Mouse (Mus musculus) ES-E14 (cell line): ENCODE data around the gene Mlst8. TPM values are rescaled to one million over a fixed set of nuclear protein-coding genes. Genes with fewer than 3 reads are reported as not detected.
A peak's percentile ranks its signal among the peaks of the same experiment; 100 is the strongest.

ENCODE experiments used
- DNase-seq: peaks from one replicate; pipeline ENCODE4 v3.0.0-alpha.2; 2013; ENCODE audit warnings: low read depth, low spot score
- H3K27ac ChIP-seq: 2 replicates; pipeline ENCODE4 v1.5.1; 2012; ENCODE audit warnings: low read depth, mild to moderate bottlenecking, low read length, moderate library complexity, mixed read lengths; ENCODE audit not compliant: poor library complexity, insufficient read depth, severe bottlenecking
- H3K36me3 ChIP-seq: 2 replicates; pipeline ENCODE4 v1.6.1; 2012; ENCODE audit warnings: mild to moderate bottlenecking, low read length, moderate library complexity, mixed read lengths; ENCODE audit not compliant: control insufficient read depth, poor library complexity, insufficient read depth, severe bottlenecking
- H3K4me1 ChIP-seq, 2 experiments: fragments of 150-350 bp in 1 of 2; sonication (generic) in 1 of 2; 2 replicates each; pipeline ENCODE4 v1.6.1; 2012; ENCODE audit warnings: low read length in 2 of 2, mild to moderate bottlenecking in 1 of 2, mixed read lengths in 1 of 2; ENCODE audit not compliant: control insufficient read depth in 2 of 2, insufficient read depth in 2 of 2, poor library complexity in 1 of 2
- H3K4me3 ChIP-seq, 2 experiments: fragments of 150-350 bp in 1 of 2; sonication (generic) in 1 of 2; 2 replicates each; pipeline ENCODE4 v1.5.1; 2012; ENCODE audit warnings: low read length in 2 of 2, low read depth in 1 of 2, mild to moderate bottlenecking in 1 of 2, mixed read lengths in 1 of 2; ENCODE audit not compliant: insufficient read depth in 1 of 2, poor library complexity in 1 of 2, severe bottlenecking in 1 of 2
- H3K9ac ChIP-seq: 2 replicates; pipeline ENCODE4 v1.6.1; 2012; ENCODE audit warnings: low read depth, mild to moderate bottlenecking, low read length, mixed read lengths; ENCODE audit not compliant: poor library complexity, insufficient read depth, severe bottlenecking
- H3K9me3 ChIP-seq: fragments of 150-350 bp; sonication (generic); 2 replicates; pipeline ENCODE4 v1.6.1; 2012; ENCODE audit warnings: low read depth, mild to moderate bottlenecking, low read length; ENCODE audit not compliant: control insufficient read depth, insufficient read depth
- CHD2 ChIP-seq: IDR thresholded peaks from 2 replicates; pipeline ENCODE4 v1.6.1; 2014; ENCODE audit warnings: mild to moderate bottlenecking, low read depth, low read length, inconsistent platforms
- HCFC1 ChIP-seq: IDR thresholded peaks from 2 replicates; pipeline ENCODE4 v1.6.1; 2012; ENCODE audit warnings: low read length, inconsistent platforms, borderline replicate concordance; ENCODE audit not compliant: insufficient read depth
- MAFK ChIP-seq: IDR thresholded peaks from 2 replicates; pipeline ENCODE4 v1.6.1; 2014; ENCODE audit warnings: mild to moderate bottlenecking, low read depth, low read length, inconsistent platforms; ENCODE audit not compliant: insufficient read depth
- ZC3H11A ChIP-seq: IDR thresholded peaks from 2 replicates; pipeline ENCODE4 v1.6.1; 2012; ENCODE audit warnings: low read depth, mild to moderate bottlenecking, inconsistent platforms, low read length, borderline replicate concordance
- ZNF384 ChIP-seq: IDR thresholded peaks from 2 replicates; pipeline ENCODE4 v1.6.1; 2012; ENCODE audit warnings: low read depth, low read length, inconsistent platforms
- in situ Hi-C, 2 experiments: fragments of 600-800 bp; cut with MboI; formaldehyde crosslinking; loops; one replicate each; pipeline ENCODE4 v1.15.1; 2025; ENCODE audit warnings: low sequenced_read_pairs in 2 of 2, inconsistent platforms in 1 of 2; ENCODE audit not compliant: unreplicated experiment in 2 of 2
- total RNA-seq: library from RNA; depleted of rRNA; stranded (reverse); fragments of 300-350 nt; gene quantifications from 2 replicates; pipeline ENCODE4 v1.2.3, GENCODE M21; 2012; rRNA removed

Gene Mlst8
- total RNA-seq: 24.2 and 32.8 TPM in 2 replicates

- Histone ChIP-seq H3K9me3 (no peaks in the 10 kb centered on the region), H3K4me3 (peak within 1 kb of the TSS; percentile 91 to 96), H3K9ac (peak within 1 kb of the TSS; percentile 99), H3K4me1 (peaks cover 0 to 7% of the 10 kb centered on the region in 2 experiments; a peak in 2 of 4 replicates), H3K27ac (peak within 1 kb of the TSS; percentile 98), H3K36me3 (peaks cover 23% of the 10 kb centered on the region; the same call in 1 of the 2 replicates)
- in situ Hi-C loops: no loop called here
- peak; percentile 94 for DNase-seq
- TF ChIP-seq MAFK (no peak), ZC3H11A (peak; percentile 32; the same call in 1 of the 2 replicates), ZNF384 (0 out of 2 replicates have a peak, but pooled peaks have one; percentile 48), CHD2 (no peak), HCFC1 (no peak; the same call in none of the 2 replicates)
Observed at GRCm38 (mm10) chr17:24478663-24479380, at the start of gene Mlst8. TSS of gene Mlst8 (minus strand) at chr17:24479078.

DNA sequence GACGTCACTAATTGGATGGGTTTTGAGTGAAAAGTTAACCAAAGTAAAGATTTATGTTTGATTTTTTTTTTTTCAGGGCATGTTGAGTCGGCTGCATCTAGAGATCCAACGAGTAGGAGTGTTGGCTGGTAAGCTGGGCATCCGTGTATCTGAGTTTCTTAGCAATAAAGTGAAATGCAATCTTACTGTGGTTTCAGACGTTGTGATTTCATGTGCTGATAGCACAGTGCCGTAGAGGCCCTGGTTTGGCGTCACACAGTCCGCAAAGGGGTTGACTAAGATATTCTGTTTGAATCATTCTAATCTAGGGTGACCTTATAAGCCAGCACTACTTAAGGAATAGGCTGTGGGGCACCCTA, 49.7 kb upstream of the Mlst8 start:
- DNase-seq: no peak
- no peak for TF ChIP-seq CHD2
- TF ChIP-seq ZNF384: no peak
- TF ChIP-seq ZC3H11A: no peak
- no peak for TF ChIP-seq HCFC1
- TF ChIP-seq MAFK: no peak

DNA sequence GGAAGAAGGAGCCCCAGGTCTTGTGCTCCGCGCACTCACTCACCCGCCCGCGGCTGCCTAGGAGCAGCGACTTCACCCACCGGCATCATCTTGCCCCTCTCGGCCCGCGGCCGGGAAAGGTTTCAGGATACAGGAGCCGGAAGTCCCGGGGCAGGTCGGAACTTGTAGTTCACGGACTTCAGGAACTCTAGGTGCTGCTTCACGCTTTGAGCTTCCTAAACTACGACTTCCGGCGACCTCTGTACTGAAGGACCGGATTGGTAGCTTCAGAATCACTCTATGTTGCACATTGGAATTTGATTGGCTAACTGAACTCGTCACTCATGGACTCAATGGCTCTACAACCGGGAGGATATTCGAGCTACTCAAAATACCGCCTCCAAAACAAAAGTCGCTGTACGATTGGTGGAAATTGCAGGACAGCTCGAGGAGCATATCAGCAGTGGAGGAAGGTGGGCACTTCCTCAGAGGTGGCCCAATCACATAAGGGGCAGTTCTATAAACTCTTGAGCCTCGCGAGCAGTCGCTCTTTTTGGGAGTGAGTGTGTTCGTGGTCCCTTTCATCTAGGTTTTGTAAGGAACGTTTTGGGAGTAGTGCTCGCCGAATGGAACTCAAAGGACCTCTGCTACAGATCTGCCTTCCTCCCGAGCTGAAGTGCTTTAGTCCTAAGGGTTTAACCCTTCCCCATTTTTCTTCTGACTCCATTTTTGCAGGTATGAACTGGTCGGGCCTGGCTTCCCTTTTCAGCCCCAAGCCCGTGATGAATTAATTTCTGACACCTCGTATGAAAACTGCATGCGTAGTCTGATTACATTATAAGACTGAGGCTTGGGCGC, 49.1 kb upstream of the Mlst8 start, which contains the start of gene Traf7:
Traf7 (minus strand) TSS at position 216 of the 837 bp plus-strand sequence.
- peaks cover 0 to 17% of the 10 kb centered on the region in 2 experiments; a peak in 1 of 4 replicates for H3K4me1 ChIP-seq

More for the DNA sequence above, 49.7 kb upstream of the Mlst8 start:
- peaks cover 21% of the 10 kb centered on the region for H3K36me3 ChIP-seq
- H3K4me1 ChIP-seq: peaks cover 0 to 17% of the 10 kb centered on the region in 2 experiments; a peak in 1 of 4 replicates
- H3K9ac ChIP-seq: peak overlapping the region; percentile 95
- peak overlapping the region; percentile 80; the same call in 1 of the 2 replicates for H3K27ac ChIP-seq
- no peaks in the 10 kb centered on the region for H3K9me3 ChIP-seq
- in situ Hi-C loops: no loop called here
- H3K4me3 ChIP-seq: peak overlapping the region; percentile 94 to 97

GRCm38 (mm10) chr17:24527315-24527714, 48.4 kb upstream of the Mlst8 start:
- H3K36me3 ChIP-seq: peaks cover 21% of the 10 kb centered on the region
- H3K9me3 ChIP-seq: no peaks in the 10 kb centered on the region
- peak overlapping the region; percentile 57; the same call in 1 of the 2 replicates for H3K27ac ChIP-seq
- peak overlapping the region; percentile 98 for H3K9ac ChIP-seq
- no peak for TF ChIP-seq ZNF384
- no peak for TF ChIP-seq ZC3H11A
- no peak for TF ChIP-seq HCFC1
- TF ChIP-seq CHD2: no peak
- no peak for TF ChIP-seq MAFK
- DNase-seq: no peak
- H3K4me3 ChIP-seq: peak overlapping the region; percentile 95 to 98
- in situ Hi-C loops: no loop called here
- peaks cover 0 to 13% of the 10 kb centered on the region in 2 experiments; a peak in 1 of 4 replicates for H3K4me1 ChIP-seq

More for the DNA sequence above, 49.1 kb upstream of the Mlst8 start, which contains the start of gene Traf7:
- DNase-seq: peak; percentile 98
- Histone ChIP-seq H3K36me3 (peaks cover 21% of the 10 kb centered on the region), H3K9ac (peak within 1 kb of the TSS; percentile 98), H3K27ac (peak within 1 kb of the TSS; percentile 80; the same call in 1 of the 2 replicates), H3K4me3 (peak within 1 kb of the TSS; percentile 97 to 98), H3K9me3 (no peaks in the 10 kb centered on the region)
- in situ Hi-C loops: no loop called here
- TF ChIP-seq CHD2: peak; percentile 87
- TF ChIP-seq HCFC1: peak; percentile 95
- no peak for TF ChIP-seq MAFK
- TF ChIP-seq ZC3H11A: no peak
- no peak for TF ChIP-seq ZNF384
